In genomic region chr8:109576311-109576710, GRCm38 (mm10) we compare ENCODE assay signal across 25 mouse cellular contexts. TPM values are rescaled to one million over a fixed set of nuclear protein-coding genes. Genes with fewer than 3 reads are reported as not detected.
DNase-seq lines count a peak whose midpoint lies in the region; ATAC-seq and TF ChIP-seq lines count a peak whose summit lies in the region.
"Had no signal": no experiment of that assay in that cellular context is flagged by ENCODE, and none has a peak within 500 bp of the region (broad histone marks: within the 10 kb centered on the region; RNA-seq: fewer than 3 reads in every experiment).

No protein-coding gene starts in this region.

- no peaks in the 10 kb centered on the region for H3K4me1 ChIP-seq in liver, embryonic 16.5 days (ENCODE audit: control insufficient read depth, low read depth, low read length)
- H3K4me1 ChIP-seq in stomach, embryonic 16.5 days (ENCODE audit: control insufficient read depth, insufficient read depth, low read length) = no peaks in the 10 kb centered on the region
- no peaks in the 10 kb centered on the region for H3K4me1 ChIP-seq in stomach, postnatal 0 days (replicated peaks; ENCODE audit: control insufficient read depth, insufficient read depth)
- no peaks in the 10 kb centered on the region for H3K4me1 ChIP-seq in liver, postnatal 0 days (ENCODE audit: insufficient read depth)
- H3K4me1 ChIP-seq: forebrain, embryonic 10.5 days; forebrain, embryonic 13.5 days; heart, embryonic 10.5 days; heart, embryonic 13.5 days; hindbrain, embryonic 12.5 days; hindbrain, embryonic 15.5 days had no signal

- no peak for TF ChIP-seq CTCF in stomach, postnatal 0 days (IDR thresholded peaks at IDR 0.05; ENCODE audit: low read depth)
- no peak for TF ChIP-seq CTCF in liver, postnatal 0 days (IDR thresholded peaks at IDR 0.05; ENCODE audit: low read depth)

- no peak for ATAC-seq in liver, embryonic 16.5 days (ENCODE audit: low read depth)
- peak; percentile 15; the same call in 1 of the 2 replicates for ATAC-seq in stomach, embryonic 16.5 days (ENCODE audit: insufficient read depth, low FRiP score)
- ATAC-seq in stomach, postnatal 0 days (ENCODE audit: low FRiP score, low TSS enrichment) = no peak
- no peak for ATAC-seq in liver, postnatal 0 days
- ATAC-seq: CD4-positive, CD25-positive, alpha-beta regulatory T cell, adult 4 months; forebrain, embryonic 13.5 days; forebrain, embryonic 16.5 days had no signal

- H3K4me2 ChIP-seq in liver, embryonic 16.5 days (ENCODE audit: low read depth, low read length) = no peak overlapping the region
- H3K4me2 ChIP-seq in stomach, embryonic 16.5 days (ENCODE audit: low read depth, low read length) = no peak overlapping the region
- H3K4me2 ChIP-seq in stomach, postnatal 0 days (replicated peaks; ENCODE audit: low read depth) = no peak overlapping the region
- peak overlapping the region; percentile 67 for H3K4me2 ChIP-seq in liver, postnatal 0 days (ENCODE audit: low read depth, low read length)
- H3K4me2 ChIP-seq: forebrain, embryonic 13.5 days; heart, embryonic 13.5 days; hindbrain, embryonic 12.5 days; hindbrain, embryonic 15.5 days had no signal

- no peak for DNase-seq in liver
- no peak for DNase-seq in stomach, postnatal 0 days (ENCODE audit: low spot score)
- DNase-seq in liver, postnatal 0 days = no peak
- no peak for DNase-seq in right cerebral cortex, adult 2 months (ENCODE audit: low spot score in 2 of 2)
- DNase-seq: adrenal gland, adult 2 months; adrenal gland, postnatal 14 days; cerebellum, adult 18-20 months; cerebellum, adult 9-10 months; cerebellum, postnatal 14 days; gastrocnemius, postnatal 10 days; gastrocnemius, postnatal 36 days; heart, adult 2 months; heart, postnatal 14 days had no signal

- H3K9ac ChIP-seq in liver, embryonic 16.5 days (ENCODE audit: low read depth, low read length) = no peak overlapping the region
- H3K9ac ChIP-seq in stomach, embryonic 16.5 days (ENCODE audit: low read length) = no peak overlapping the region
- no peak overlapping the region for H3K9ac ChIP-seq in stomach, postnatal 0 days (ENCODE audit: low read length)
- H3K9ac ChIP-seq in liver, postnatal 0 days (replicated peaks) = peak overlapping the region; percentile 77
- H3K9ac ChIP-seq: forebrain, embryonic 13.5 days; heart, embryonic 13.5 days; hindbrain, embryonic 12.5 days; hindbrain, embryonic 15.5 days had no signal

- H3K9me3 ChIP-seq in liver, embryonic 16.5 days (replicated peaks; ENCODE audit: control insufficient read depth, low read length) = no peaks in the 10 kb centered on the region
- no peaks in the 10 kb centered on the region for H3K9me3 ChIP-seq in stomach, embryonic 16.5 days (replicated peaks; ENCODE audit: control insufficient read depth, low read length)
- no peaks in the 10 kb centered on the region for H3K9me3 ChIP-seq in stomach, postnatal 0 days (ENCODE audit: control insufficient read depth, low read length)
- H3K9me3 ChIP-seq in liver, postnatal 0 days (ENCODE audit: low read length) = no peaks in the 10 kb centered on the region
- H3K9me3 ChIP-seq: forebrain, embryonic 10.5 days; forebrain, embryonic 13.5 days; heart, embryonic 10.5 days; heart, embryonic 13.5 days; hindbrain, embryonic 12.5 days; hindbrain, embryonic 15.5 days had no signal

- H3K27ac ChIP-seq in liver, embryonic 16.5 days (ENCODE audit: low read length) = no peak overlapping the region
- no peak overlapping the region for H3K27ac ChIP-seq in stomach, embryonic 16.5 days (ENCODE audit: low read length)
- no peak overlapping the region for H3K27ac ChIP-seq in stomach, postnatal 0 days (replicated peaks)
- peak overlapping the region; percentile 12; the same call in 1 of the 2 replicates for H3K27ac ChIP-seq in liver, postnatal 0 days (ENCODE audit: low read depth)
- H3K27ac ChIP-seq: forebrain, embryonic 10.5 days; forebrain, embryonic 13.5 days; heart, adult 2 months; heart, embryonic 10.5 days; heart, embryonic 13.5 days; hindbrain, embryonic 12.5 days; hindbrain, embryonic 15.5 days had no signal

- peak overlapping the region; percentile 30 for H3K4me3 ChIP-seq in liver, embryonic 16.5 days (ENCODE audit: low read depth, low read length)
- H3K4me3 ChIP-seq in stomach, embryonic 16.5 days (replicated peaks; ENCODE audit: low read length) = no peak overlapping the region
- no peak overlapping the region for H3K4me3 ChIP-seq in stomach, postnatal 0 days (ENCODE audit: low read depth, low read length)
- peak overlapping the region; percentile 56 for H3K4me3 ChIP-seq in liver, postnatal 0 days (ENCODE audit: low read depth, low read length)
- H3K4me3 ChIP-seq: forebrain, embryonic 10.5 days; forebrain, embryonic 13.5 days; heart, adult 2 months; heart, embryonic 10.5 days; heart, embryonic 13.5 days; hindbrain, embryonic 12.5 days; hindbrain, embryonic 15.5 days had no signal

- TF ChIP-seq EP300 in stomach, postnatal 0 days (optimal IDR thresholded peaks at IDR 0.05) = no peak
- TF ChIP-seq EP300 in liver, postnatal 0 days (IDR thresholded peaks at IDR 0.05; ENCODE audit: low read depth) = no peak

- H3K27me3 ChIP-seq in liver, embryonic 16.5 days (ENCODE audit: control insufficient read depth, insufficient read depth, low read depth, low read length) = no peaks in the 10 kb centered on the region
- H3K27me3 ChIP-seq in stomach, embryonic 16.5 days (ENCODE audit: control insufficient read depth, insufficient read depth, low read length) = no peaks in the 10 kb centered on the region
- H3K27me3 ChIP-seq in stomach, postnatal 0 days (ENCODE audit: control insufficient read depth, insufficient read depth, low read length) = no peaks in the 10 kb centered on the region
- no peaks in the 10 kb centered on the region for H3K27me3 ChIP-seq in liver, postnatal 0 days (ENCODE audit: insufficient read depth, low read length)
- H3K27me3 ChIP-seq: forebrain, embryonic 13.5 days; heart, embryonic 13.5 days; hindbrain, embryonic 12.5 days; hindbrain, embryonic 15.5 days had no signal

- 55% methylated on average over 4 of the region's 4 CpGs for WGBS in liver, embryonic 16.5 days (ENCODE audit: insufficient replicate concordance)
- 57% methylated on average over 4 of the region's 4 CpGs for WGBS in stomach, embryonic 16.5 days
- 66% methylated on average over 4 of the region's 4 CpGs for WGBS in stomach, postnatal 0 days
- 57% methylated on average over 4 of the region's 4 CpGs for WGBS in liver, postnatal 0 days (ENCODE audit: insufficient replicate concordance)

- H3K36me3 ChIP-seq in liver, embryonic 16.5 days (ENCODE audit: control insufficient read depth, insufficient read depth) = no peaks in the 10 kb centered on the region
- no peaks in the 10 kb centered on the region for H3K36me3 ChIP-seq in stomach, embryonic 16.5 days (ENCODE audit: control insufficient read depth, insufficient read depth, low read length)
- H3K36me3 ChIP-seq in stomach, postnatal 0 days (ENCODE audit: control insufficient read depth, insufficient read depth, low read length) = no peaks in the 10 kb centered on the region; the same call in 1 of the 2 replicates
- peaks cover 42% of the 10 kb centered on the region for H3K36me3 ChIP-seq in liver, postnatal 0 days (replicated peaks; ENCODE audit: insufficient read depth, low read length)
- H3K36me3 ChIP-seq: heart, embryonic 10.5 days; hindbrain, embryonic 15.5 days had no signal

RNA-seq across cellular contexts. Expression of gene Hp, which starts 2.7 kb away (rescaled TPM):
- polyA plus RNA-seq in liver, embryonic 16.5 days (2015; fragmentation: Nextera tagmentation; extraction: Ambion mirVana) = 199 and 246 TPM in 2 replicates
- 13.3 and 17.0 TPM in 2 replicates for polyA plus RNA-seq in stomach, embryonic 16.5 days (2015; fragmentation: Nextera tagmentation; extraction: Ambion mirVana)
- 5.0 and 8.4 TPM in 2 replicates for polyA plus RNA-seq in stomach, postnatal 0 days (2015; fragmentation: Nextera tagmentation; extraction: Ambion mirVana)
- polyA plus RNA-seq in liver, postnatal 0 days (2015; fragmentation: Nextera tagmentation; extraction: Ambion mirVana) = 4,025 and 4,072 TPM in 2 replicates
- polyA plus RNA-seq: C2C12; CD4-positive, CD25-positive, alpha-beta regulatory T cell, adult 4 months; forebrain, embryonic 13.5 days had no signal

RNA-seq across cellular contexts. Expression of gene Txnl4b, which starts 10.6 kb away (rescaled TPM):
- polyA plus RNA-seq in liver, embryonic 16.5 days (2015; fragmentation: Nextera tagmentation; extraction: Ambion mirVana) = 10.3 TPM in 2 replicates
- polyA plus RNA-seq in stomach, embryonic 16.5 days (2015; fragmentation: Nextera tagmentation; extraction: Ambion mirVana) = 21.6 TPM in 2 replicates
- 16.3 and 16.7 TPM in 2 replicates for polyA plus RNA-seq in stomach, postnatal 0 days (2015; fragmentation: Nextera tagmentation; extraction: Ambion mirVana)
- polyA plus RNA-seq in liver, postnatal 0 days (2015; fragmentation: Nextera tagmentation; extraction: Ambion mirVana) = 10.5 and 11.4 TPM in 2 replicates

RNA-seq across cellular contexts. Expression of gene Dhx38, which starts 10.7 kb away (rescaled TPM):
- 10.4 and 10.5 TPM in 2 replicates for polyA plus RNA-seq in liver, embryonic 16.5 days (2015; fragmentation: Nextera tagmentation; extraction: Ambion mirVana)
- polyA plus RNA-seq in stomach, embryonic 16.5 days (2015; fragmentation: Nextera tagmentation; extraction: Ambion mirVana) = 20.5 and 21.8 TPM in 2 replicates
- polyA plus RNA-seq in stomach, postnatal 0 days (2015; fragmentation: Nextera tagmentation; extraction: Ambion mirVana) = 7.0 and 7.2 TPM in 2 replicates
- polyA plus RNA-seq in liver, postnatal 0 days (2015; fragmentation: Nextera tagmentation; extraction: Ambion mirVana) = 4.8 and 5.6 TPM in 2 replicates

RNA-seq across cellular contexts. Expression of gene Dhodh, which starts 32.2 kb away (rescaled TPM):
- polyA plus RNA-seq in liver, embryonic 16.5 days (2015; fragmentation: Nextera tagmentation; extraction: Ambion mirVana) = 16.0 and 16.4 TPM in 2 replicates
- 41.1 and 44.2 TPM in 2 replicates for polyA plus RNA-seq in stomach, embryonic 16.5 days (2015; fragmentation: Nextera tagmentation; extraction: Ambion mirVana)
- 19.9 and 20.5 TPM in 2 replicates for polyA plus RNA-seq in stomach, postnatal 0 days (2015; fragmentation: Nextera tagmentation; extraction: Ambion mirVana)
- polyA plus RNA-seq in liver, postnatal 0 days (2015; fragmentation: Nextera tagmentation; extraction: Ambion mirVana) = 9.7 and 11.4 TPM in 2 replicates

RNA-seq across cellular contexts. Expression of gene Pkd1l3, which starts 38.0 kb away (rescaled TPM):
- polyA plus RNA-seq in liver, embryonic 16.5 days (2015; fragmentation: Nextera tagmentation; extraction: Ambion mirVana) = 0.37 and 0.48 TPM in 2 replicates
- polyA plus RNA-seq in stomach, embryonic 16.5 days (2015; fragmentation: Nextera tagmentation; extraction: Ambion mirVana) = 0.12 TPM in 1 of 2 replicates, not detected in the other
- polyA plus RNA-seq in stomach, postnatal 0 days (2015; fragmentation: Nextera tagmentation; extraction: Ambion mirVana) = 0.08 TPM in 1 of 2 replicates, not detected in the other
- polyA plus RNA-seq in liver, postnatal 0 days (2015; fragmentation: Nextera tagmentation; extraction: Ambion mirVana) = 0.26 and 0.28 TPM in 2 replicates
- polyA plus RNA-seq: C2C12; embryonic facial prominence, embryonic 14.5 days had no signal

Comparison
In these comparisons a context has a peak if more than half of its experiments do, and no peak if none do; other contexts are left out.
1. RNA of gene Hp, which starts 2.7 kb away (polyA plus RNA-seq): 4,025 to 4,072 TPM in liver, postnatal 0 days; 199 to 246 TPM in liver, embryonic 16.5 days, 13.3 to 17.0 TPM in stomach, embryonic 16.5 days and 5.0 to 8.4 TPM in stomach, postnatal 0 days; every median in the first group is over 10 times any median in the second.
2. H3K4me3 ChIP-seq: peak in liver, embryonic 16.5 days (single experiment) and liver, postnatal 0 days (single experiment); none in stomach, embryonic 16.5 days (single experiment) and stomach, postnatal 0 days (single experiment).